Mouse (Mus musculus): ENCODE measurements around the gene Tnik.

DNA sequence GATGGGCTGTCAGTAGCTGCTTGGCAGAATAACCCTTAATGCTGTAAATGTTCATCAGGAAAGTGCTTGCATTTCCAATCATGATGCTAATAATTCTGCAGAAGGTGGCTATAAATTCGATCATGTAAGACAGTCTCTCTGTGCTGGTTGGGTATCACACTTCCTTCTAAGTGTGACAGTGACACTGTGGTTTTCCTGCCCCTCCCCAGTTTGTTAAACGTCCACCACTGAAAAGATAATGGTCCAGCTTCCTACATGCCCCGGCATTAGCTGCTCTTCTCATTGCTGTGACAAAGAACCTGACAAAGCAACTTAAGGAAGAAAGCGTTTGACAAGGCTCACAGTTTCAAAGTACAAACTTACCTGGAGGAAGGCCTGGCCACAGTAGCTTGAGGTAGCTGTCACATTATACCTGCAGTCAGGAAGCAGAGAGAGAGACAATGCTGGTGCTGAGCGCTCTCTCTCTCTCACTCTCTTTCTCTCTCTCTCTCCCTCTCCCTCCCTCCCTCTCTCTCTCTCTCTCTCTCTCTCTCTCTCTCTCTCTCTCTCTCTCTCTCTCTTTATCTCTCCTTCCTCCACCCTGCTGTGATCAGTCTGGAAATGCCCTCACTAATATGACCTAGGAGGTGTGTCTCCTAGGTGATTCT is 18.6 kb upstream of the Tnik start:
- TF ChIP-seq CTCF (IDR thresholded peaks at IDR 0.05; ENCODE audit: control insufficient read depth, insufficient read depth, insufficient read length) (no peak), FOSL1 (IDR thresholded peaks at IDR 0.05; ENCODE audit: insufficient read depth, low read length, poor library complexity, severe bottlenecking) (no peak)

Measured in C2C12 (cell line).